Mouse (Mus musculus) liver, embryonic 14.5 days (tissue): ENCODE results near the gene Crtac1.

Source experiments
- CTCF ChIP-seq: IDR thresholded peaks from 2 replicates; pipeline ENCODE4 v1.5.1; 2016; ENCODE audit warnings: antibody characterized with exemption, low read depth, control low read depth
- EP300 ChIP-seq: IDR thresholded peaks from 2 replicates; pipeline ENCODE4 v1.6.1; 2016; ENCODE audit warnings: antibody characterized with exemption, low read depth

DNA sequence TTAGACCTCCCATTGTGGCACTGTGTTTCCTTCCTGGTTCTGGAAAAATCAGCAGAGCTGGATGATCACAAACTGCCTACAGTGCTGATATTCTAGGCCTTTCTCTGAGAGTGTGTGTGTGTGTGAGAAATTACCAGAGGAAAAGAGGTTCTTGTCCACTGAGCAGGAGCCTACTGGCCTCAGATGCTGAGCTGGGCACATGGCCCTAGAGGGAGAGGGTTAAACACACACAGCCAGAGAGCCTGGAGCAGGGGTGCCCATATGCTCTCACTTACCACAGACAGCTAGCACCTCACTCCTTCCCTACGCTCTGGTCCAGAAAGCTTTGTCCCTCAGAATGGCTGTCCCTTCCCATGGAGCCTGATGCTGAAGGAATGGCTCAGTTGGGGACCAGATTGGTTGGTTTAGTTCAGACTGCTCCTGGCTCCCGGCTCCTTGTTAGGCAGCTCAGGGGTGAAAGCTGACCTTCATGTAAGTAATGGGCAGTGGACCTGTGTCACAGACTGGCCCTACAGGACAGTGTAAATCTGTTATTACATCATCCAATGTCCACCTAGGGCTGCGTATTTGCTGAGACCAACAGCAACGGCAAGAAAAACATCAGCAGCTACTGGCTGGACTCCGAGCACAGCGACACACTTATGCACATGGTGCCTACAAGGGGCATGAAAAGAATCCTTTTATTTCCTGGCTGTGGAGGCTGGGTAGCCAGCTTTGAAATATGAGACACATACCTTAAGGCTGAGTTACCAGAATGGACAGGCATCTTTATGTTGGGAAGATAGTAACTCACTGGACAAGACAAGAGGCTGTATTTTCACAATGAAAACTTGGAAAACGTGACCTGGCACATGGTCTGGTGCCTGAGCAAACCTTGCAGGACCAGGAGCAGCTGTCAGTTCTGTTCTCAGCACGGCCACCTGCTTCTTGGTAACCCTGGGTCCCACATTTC is 10.9 kb upstream of the Crtac1 start:
- TF ChIP-seq CTCF: no peak
- no peak for TF ChIP-seq EP300
